In the genomic region with DNA sequence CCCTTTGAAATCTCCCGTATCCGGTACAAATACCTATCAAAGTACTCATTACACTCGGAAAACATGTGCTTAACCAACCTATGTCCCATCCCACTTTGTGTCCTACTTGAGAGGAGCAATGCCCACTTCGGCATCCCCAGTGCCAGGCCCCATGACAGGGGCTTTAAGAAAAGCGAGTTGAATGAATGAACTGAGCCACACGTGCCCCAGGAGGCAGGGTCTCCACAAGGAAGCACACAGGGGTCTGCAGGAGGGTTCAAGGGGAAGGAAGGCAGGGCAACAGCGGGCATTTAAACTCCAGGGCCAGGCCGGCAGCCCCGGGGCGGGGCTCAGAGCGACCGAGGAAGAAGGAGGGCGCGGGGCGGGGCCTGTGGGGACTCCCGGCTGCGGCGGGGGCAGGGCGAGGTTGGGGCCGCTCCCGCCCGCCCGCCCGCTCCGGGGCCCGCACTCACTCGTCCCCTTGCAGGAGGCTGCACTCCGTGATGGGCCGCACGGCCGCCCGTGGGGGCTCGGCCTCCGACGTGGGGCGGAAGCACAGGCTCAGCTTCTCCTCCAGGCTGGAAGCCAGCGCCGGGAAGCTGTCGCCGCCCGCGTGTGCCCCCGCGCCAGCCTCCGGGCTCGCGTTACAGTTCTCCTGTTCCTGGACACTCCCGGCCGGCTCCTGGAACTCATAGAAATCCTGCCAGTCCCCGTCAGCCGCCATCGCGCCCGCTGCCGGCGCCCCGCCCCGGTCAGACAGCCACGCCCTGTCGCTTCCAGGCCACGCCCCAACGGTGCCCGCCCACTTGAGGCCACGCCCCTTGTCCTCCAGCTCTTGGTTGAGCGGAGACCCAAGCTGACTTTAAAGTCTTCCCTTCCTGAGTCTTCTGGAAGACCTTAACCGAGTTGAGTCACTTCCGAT, we compare ENCODE assay signal across 7 mouse cellular contexts. TPM values are rescaled to one million over a fixed set of nuclear protein-coding genes. Genes with fewer than 3 reads are reported as not detected.
A peak's percentile ranks its signal among the peaks of the same experiment; 100 is the strongest.
DNase-seq lines count a peak whose midpoint lies in the region; ATAC-seq lines count a peak whose summit lies in the region.

Gene Fez2 (minus strand): TSS at position 772 of the 901 bp plus-strand sequence.

- peak within 1 kb of the TSS; percentile 95 for H3K27ac ChIP-seq in intestine, embryonic 15.5 days
- peak within 1 kb of the TSS; percentile 94 for H3K27ac ChIP-seq in midbrain, embryonic 10.5 days (replicated peaks)

- peak within 1 kb of the TSS; percentile 64 for H3K4me3 ChIP-seq in intestine, embryonic 15.5 days (replicated peaks)
- peak within 1 kb of the TSS; percentile 77 for H3K4me3 ChIP-seq in midbrain, embryonic 10.5 days

- peak within 1 kb of the TSS; percentile 72 for H3K4me2 ChIP-seq in intestine, embryonic 15.5 days (replicated peaks)

- H3K4me1 ChIP-seq in intestine, embryonic 15.5 days (replicated peaks): peaks cover 9% of the 10 kb centered on the region; the same call in 1 of the 2 replicates
- H3K4me1 ChIP-seq in midbrain, embryonic 10.5 days: peaks cover 15% of the 10 kb centered on the region

- no peaks in the 10 kb centered on the region for H3K9me3 ChIP-seq in intestine, embryonic 15.5 days
- H3K9me3 ChIP-seq in midbrain, embryonic 10.5 days (replicated peaks): no peaks in the 10 kb centered on the region

- no peaks in the 10 kb centered on the region for H3K27me3 ChIP-seq in intestine, embryonic 15.5 days (replicated peaks)
- 0 out of 2 replicates have a peak, but pooled peaks cover 4% of the 10 kb centered on the region for H3K27me3 ChIP-seq in midbrain, embryonic 10.5 days (ENCODE audit: low read depth, poor library complexity, severe bottlenecking)

- H3K36me3 ChIP-seq in intestine, embryonic 15.5 days: no peaks in the 10 kb centered on the region
- H3K36me3 ChIP-seq in midbrain, embryonic 10.5 days: no peaks in the 10 kb centered on the region

- intact Hi-C loops in gastrocnemius, postnatal 36 days (cut with DNase I): loop anchor here (5.0 kb wide), 1 partner anchor 40 kb away; no protein-coding TSS in a partner anchor
- intact Hi-C loops in left cerebral cortex, postnatal 25 days (cut with DNase I): loop anchor here (2.0 to 5.0 kb wide), 2 partner anchors 17 to 185 kb away; no protein-coding TSS in a partner anchor

- DNase-seq in adrenal gland, adult (ENCODE audit: inconsistent age in 2 of 2, low spot score in 1 of 2): peak; percentile 96 to 99
- DNase-seq in embryo, embryonic 11 days: peak; percentile 93
- peak; percentile 92 to 97 for DNase-seq in gastrocnemius, postnatal 36 days
- peak; percentile 88 to 92 for DNase-seq in left cerebral cortex, postnatal 25 days (ENCODE audit: low spot score in 2 of 2)
- DNase-seq in midbrain, embryonic 10.5 days (ENCODE audit: low spot score): peak; percentile 93
- DNase-seq in right cerebral cortex, postnatal 4 days: peak; percentile 79

- H3K9ac ChIP-seq in intestine, embryonic 15.5 days: peak within 1 kb of the TSS; percentile 69

- peak; percentile 96 for ATAC-seq in intestine, embryonic 15.5 days

- under 1% methylated on average over 66 of the region's 67 CpGs for WGBS in intestine, embryonic 15.5 days
- WGBS in midbrain, embryonic 10.5 days: under 1% methylated on average over 65 of the region's 67 CpGs

RNA-seq across cellular contexts. Expression of gene Fez2, which starts in this region (rescaled TPM):
- 10 to 100 TPM; 52.8 to 64.7 TPM for total RNA-seq in gastrocnemius, postnatal 36 days (2021)
- 37.1 and 42.7 TPM in 2 replicates for polyA plus RNA-seq in intestine, embryonic 15.5 days (2015; fragmentation: Nextera tagmentation; extraction: Ambion mirVana)
- total RNA-seq in left cerebral cortex, postnatal 25 days (2021): 10 to 100 TPM; 34.2 to 36.3 TPM
- 43.5 and 50.3 TPM in 2 replicates for polyA plus RNA-seq in midbrain, embryonic 10.5 days (2016; fragmentation: Nextera tagmentation; extraction: Ambion mirVana)

Comparison
In these comparisons a context has a peak if more than half of its experiments do, and no peak if none do; other contexts are left out.
1. Peak in every context shown above with its lines: DNase-seq, ATAC-seq, H3K4me3 ChIP-seq and H3K27ac ChIP-seq.